Mouse (Mus musculus) spleen, adult 2 months (tissue): ENCODE measurements around the gene Arl2bp.

Experiments
- CTCF ChIP-seq: fragments of 200-500 bp; IDR thresholded peaks from 2 replicates; pipeline ENCODE4 v1.5.1; 2011; ENCODE audit warnings: mild to moderate bottlenecking, inconsistent platforms; ENCODE audit not compliant: insufficient read depth, insufficient read length, insufficient replicate concordance; ENCODE audit errors: extremely low read depth
- POLR2A ChIP-seq: fragments of 200-500 bp; IDR thresholded peaks from 2 replicates; pipeline ENCODE4 v1.6.1; 2011; ENCODE audit warnings: low read depth, low read length, inconsistent platforms

DNA sequence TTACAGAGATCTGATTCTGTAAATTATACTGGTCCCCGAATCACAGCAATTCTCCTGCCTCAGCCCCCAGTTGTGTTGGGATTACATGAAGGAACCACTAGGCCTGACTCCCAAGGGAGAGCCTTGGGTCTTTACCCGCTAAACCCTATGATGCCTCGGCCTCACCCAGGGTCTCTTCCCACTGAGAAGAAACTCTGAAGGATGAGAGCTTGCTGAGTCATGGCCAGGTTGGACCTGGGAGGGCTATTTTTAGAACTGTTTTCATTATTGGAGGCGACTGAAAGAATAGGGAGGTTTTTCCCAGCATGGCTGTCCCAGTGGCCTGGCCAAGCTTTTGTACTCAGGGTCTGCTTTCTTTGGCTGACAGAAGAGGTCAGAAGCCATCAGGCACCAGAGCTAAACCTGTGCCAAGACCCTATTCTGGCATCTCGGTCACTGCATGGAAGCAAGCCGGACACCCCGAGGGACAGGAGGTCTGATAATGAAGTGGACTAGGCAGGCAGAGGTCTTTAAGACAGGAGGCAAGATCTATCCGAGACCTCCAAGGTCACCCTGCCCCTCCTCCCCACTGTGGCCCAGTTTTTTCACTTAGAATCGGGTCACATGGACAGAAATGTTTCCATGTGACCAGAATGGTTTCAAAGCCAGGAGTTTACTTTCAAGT, 40.5 kb downstream of the Arl2bp start:
- TF ChIP-seq CTCF (no peak), POLR2A (no peak)
